Mouse (Mus musculus): Measurements from ENCODE around the gene Naip1. TPM values are rescaled to one million over a fixed set of nuclear protein-coding genes. Genes with fewer than 3 reads are reported as not detected.

Gene Naip1
- polyA plus RNA-seq (2017; shearing (Covaris generic)): not detected

DNA sequence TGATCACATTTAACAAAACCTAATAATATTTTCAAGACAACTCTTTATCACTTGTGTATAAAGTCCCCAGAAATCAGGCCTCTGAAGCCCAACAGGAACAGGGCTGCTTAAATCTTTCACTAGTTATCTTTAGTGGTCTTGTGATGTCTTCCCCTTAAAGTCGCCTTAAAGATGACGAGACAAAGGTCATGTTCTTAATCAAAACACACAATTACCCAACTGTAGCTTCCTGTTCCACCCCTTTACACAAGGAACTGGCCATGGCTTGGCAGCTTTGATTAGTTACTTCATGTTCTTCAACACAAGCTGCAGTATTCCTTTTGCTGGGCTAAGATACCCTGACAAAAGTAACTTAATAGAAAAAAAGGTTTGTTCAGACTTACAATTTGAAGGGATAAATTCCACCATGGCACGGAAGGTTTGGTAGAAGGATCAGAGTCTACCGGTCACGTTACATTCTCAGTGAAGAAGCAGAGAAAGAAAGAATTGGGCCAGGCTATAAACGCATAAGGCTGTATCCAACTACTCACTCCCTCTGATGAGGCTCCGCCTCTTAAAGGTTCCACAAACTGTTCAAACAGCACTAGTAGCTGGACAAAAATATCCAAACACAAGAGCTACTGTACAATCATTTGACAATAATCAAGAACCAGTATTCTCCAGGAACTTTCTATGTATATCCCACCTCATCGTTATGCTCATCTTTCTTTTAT, at the start of gene Naip1:
Naip1 (minus strand) TSS at position 455 of the 713 bp plus-strand sequence.

DNA sequence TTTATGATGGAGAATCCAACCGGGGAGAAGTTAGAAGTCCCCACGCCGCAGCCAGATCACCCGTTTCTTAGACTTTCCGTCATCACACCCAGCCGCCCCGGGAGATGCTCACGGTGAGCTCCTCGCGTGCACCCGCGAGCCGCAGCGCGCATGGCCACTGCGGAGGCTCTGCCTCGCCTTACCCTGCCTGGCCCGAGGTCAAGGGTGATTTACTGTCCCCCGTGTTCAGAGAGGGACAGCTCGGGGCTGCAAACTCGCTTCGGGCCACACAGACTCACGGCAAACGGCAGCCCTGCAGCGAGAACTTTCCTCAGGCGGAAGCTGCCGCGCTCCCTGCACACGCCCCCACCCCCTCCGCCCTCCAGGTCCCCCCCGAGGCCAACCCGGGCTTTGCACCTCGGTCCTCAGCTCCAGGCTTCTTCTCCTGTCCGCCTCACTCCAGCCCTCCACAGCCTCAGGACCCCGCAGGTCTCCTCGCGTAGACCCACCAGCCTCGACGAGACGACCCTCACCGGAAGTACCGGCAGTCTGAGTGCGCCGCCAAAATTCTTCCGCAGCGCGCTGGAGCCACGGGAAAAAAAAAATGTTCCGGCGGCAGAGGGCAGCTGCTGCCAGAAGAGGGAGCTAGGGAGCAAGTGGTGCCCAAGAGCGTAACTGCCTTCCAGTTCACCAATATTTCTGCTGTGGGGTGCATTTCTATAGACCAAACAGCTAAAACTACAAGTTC, 39.6 kb upstream of the Naip1 start, which contains the start of gene Gtf2h2:
Gtf2h2 (minus strand) TSS at position 519 of the 727 bp plus-strand sequence.

Other genes starting within 250 kb of the Naip1 start
- gene Naip5, start 206.5 kb downstream of the Naip1 start, polyA plus RNA-seq (2017; shearing (Covaris generic)): 0.75 TPM
- gene Naip6, start 135.2 kb downstream of the Naip1 start, polyA plus RNA-seq (2017; shearing (Covaris generic)): 0.30 TPM
- 36.9 TPM for gene Gtf2h2, start 39.7 kb upstream of the Naip1 start, polyA plus RNA-seq (2017; shearing (Covaris generic))
- gene Ocln, start 99.8 kb upstream of the Naip1 start, polyA plus RNA-seq (2017; shearing (Covaris generic)): not detected
- 8.5 TPM for gene Marveld2, start 164.1 kb upstream of the Naip1 start, polyA plus RNA-seq (2017; shearing (Covaris generic))
- gene Ak6, start 198.1 kb upstream of the Naip1 start, polyA plus RNA-seq (2017; shearing (Covaris generic)): 77.0 TPM
- gene Rad17, start 198.2 kb upstream of the Naip1 start, polyA plus RNA-seq (2017; shearing (Covaris generic)): 18.3 TPM
- gene Taf9, start 198.7 kb upstream of the Naip1 start, polyA plus RNA-seq (2017; shearing (Covaris generic)): 9.6 TPM
- 14.6 TPM for gene Ccdc125, start 216.8 kb upstream of the Naip1 start, polyA plus RNA-seq (2017; shearing (Covaris generic))